Mouse (Mus musculus): ENCODE results near the gene Tpk1. TPM values are rescaled to one million over a fixed set of nuclear protein-coding genes. Genes with fewer than 3 reads are reported as not detected.

Tpk1 gene
- polyA plus RNA-seq, 1 experiment from 2014 or later = 6.8 TPM

GRCm38 (mm10) chr6:43373206-43373605 is 292.9 kb downstream of the Tpk1 start:
- Histone ChIP-seq H3K4me3 (replicated peaks) (no peak overlapping the region), H3K27me3 (no peaks in the 10 kb centered on the region), H3K9me3 (replicated peaks) (no peaks in the 10 kb centered on the region), H3K9ac (no peak overlapping the region), H3K36me3 (no peaks in the 10 kb centered on the region), H3K4me2 (no peak overlapping the region), H3K4me1 (replicated peaks) (no peaks in the 10 kb centered on the region), H3K27ac (no peak overlapping the region)
- ATAC-seq (ENCODE audit: low read depth) (no peak), DNase-seq (no peak)
- WGBS (ENCODE audit: insufficient replicate concordance) = 68% methylated on average over 5 of the region's 5 CpGs

GRCm38 (mm10) chr6:43367434-43367945 is 298.6 kb downstream of the Tpk1 start:
- Histone ChIP-seq H3K27me3 (no peaks in the 10 kb centered on the region), H3K4me3 (replicated peaks) (no peak overlapping the region), H3K4me2 (no peak overlapping the region), H3K9ac (no peak overlapping the region), H3K4me1 (replicated peaks) (no peaks in the 10 kb centered on the region), H3K9me3 (replicated peaks) (no peaks in the 10 kb centered on the region), H3K36me3 (no peaks in the 10 kb centered on the region), H3K27ac (no peak overlapping the region)
- WGBS (ENCODE audit: insufficient replicate concordance) = 39% methylated on average over 1 of the region's 1 CpGs
- no peak for ATAC-seq (ENCODE audit: low read depth)
- DNase-seq = no peak

DNA sequence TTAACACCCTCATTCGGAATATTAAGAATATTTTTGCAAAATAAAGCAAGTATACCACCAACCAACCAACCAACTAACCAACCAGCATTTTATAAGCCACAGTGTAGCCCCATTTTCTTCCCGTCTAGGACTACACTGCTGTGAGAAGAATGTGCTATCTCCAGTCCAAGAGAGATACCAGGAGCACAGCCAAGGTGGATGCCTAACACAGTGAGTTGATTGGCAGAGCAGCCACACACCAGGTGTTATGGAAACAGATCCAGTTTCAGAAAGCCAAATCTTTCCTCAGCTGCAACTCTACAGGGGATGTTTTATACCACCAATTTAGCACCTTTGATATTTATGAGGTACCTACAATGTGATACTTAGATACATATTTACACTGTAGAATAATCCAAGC is 299.1 kb downstream of the Tpk1 start:
- Histone ChIP-seq H3K27ac (no peak overlapping the region), H3K27me3 (no peaks in the 10 kb centered on the region), H3K9me3 (replicated peaks) (no peaks in the 10 kb centered on the region), H3K4me3 (replicated peaks) (no peak overlapping the region), H3K4me1 (replicated peaks) (no peaks in the 10 kb centered on the region), H3K4me2 (no peak overlapping the region), H3K9ac (no peak overlapping the region), H3K36me3 (no peaks in the 10 kb centered on the region)
- ATAC-seq (ENCODE audit: low read depth) (no peak), DNase-seq (no peak)
- WGBS (ENCODE audit: insufficient replicate concordance) = 56% methylated on average over 2 of the region's 2 CpGs

GRCm38 (mm10) chr6:43363917-43364316 is 302.2 kb downstream of the Tpk1 start:
- 72% methylated on average over 3 of the region's 3 CpGs for WGBS (ENCODE audit: insufficient replicate concordance)
- Histone ChIP-seq H3K4me3 (replicated peaks) (no peak overlapping the region), H3K27ac (no peak overlapping the region), H3K9ac (no peak overlapping the region), H3K27me3 (no peaks in the 10 kb centered on the region), H3K4me2 (no peak overlapping the region), H3K36me3 (no peaks in the 10 kb centered on the region), H3K9me3 (replicated peaks) (no peaks in the 10 kb centered on the region), H3K4me1 (replicated peaks) (no peaks in the 10 kb centered on the region)
- no peak for DNase-seq
- no peak for ATAC-seq (ENCODE audit: low read depth)

DNA sequence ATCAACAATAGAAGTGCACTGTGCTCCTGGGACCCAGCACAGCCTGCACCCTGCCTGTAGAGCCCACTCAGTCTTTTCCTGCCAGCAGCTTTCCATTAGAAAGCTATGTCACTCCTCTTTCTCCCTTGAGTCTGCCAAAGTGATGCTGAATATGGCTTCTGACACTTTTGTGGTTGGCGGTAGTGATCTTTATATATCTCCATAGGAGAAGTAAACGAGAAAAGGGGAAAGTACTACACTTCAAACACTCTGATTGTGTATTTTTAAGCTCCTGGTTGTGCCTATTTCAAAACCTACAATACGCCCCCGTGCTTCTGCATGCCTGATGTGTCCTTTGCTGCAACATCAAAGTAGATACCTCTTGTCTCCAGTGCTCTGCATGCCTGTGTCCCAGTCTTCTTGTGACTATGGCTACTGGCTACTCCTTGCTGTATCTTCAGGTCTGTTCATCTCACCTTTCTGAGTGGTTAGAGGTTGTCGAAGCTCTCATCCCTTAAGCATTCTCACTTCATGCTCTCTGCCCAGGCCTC is 302.7 kb downstream of the Tpk1 start:
- no peaks in the 10 kb centered on the region for H3K36me3 ChIP-seq
- H3K27ac ChIP-seq = no peak overlapping the region
- ATAC-seq (ENCODE audit: low read depth) = no peak
- H3K9me3 ChIP-seq (replicated peaks) = no peaks in the 10 kb centered on the region
- no peak overlapping the region for H3K9ac ChIP-seq
- H3K4me3 ChIP-seq (replicated peaks) = no peak overlapping the region
- DNase-seq = no peak
- 68% methylated on average over 5 of the region's 5 CpGs for WGBS (ENCODE audit: insufficient replicate concordance)
- H3K4me1 ChIP-seq (replicated peaks) = no peaks in the 10 kb centered on the region
- no peaks in the 10 kb centered on the region for H3K27me3 ChIP-seq
- no peak overlapping the region for H3K4me2 ChIP-seq

DNA sequence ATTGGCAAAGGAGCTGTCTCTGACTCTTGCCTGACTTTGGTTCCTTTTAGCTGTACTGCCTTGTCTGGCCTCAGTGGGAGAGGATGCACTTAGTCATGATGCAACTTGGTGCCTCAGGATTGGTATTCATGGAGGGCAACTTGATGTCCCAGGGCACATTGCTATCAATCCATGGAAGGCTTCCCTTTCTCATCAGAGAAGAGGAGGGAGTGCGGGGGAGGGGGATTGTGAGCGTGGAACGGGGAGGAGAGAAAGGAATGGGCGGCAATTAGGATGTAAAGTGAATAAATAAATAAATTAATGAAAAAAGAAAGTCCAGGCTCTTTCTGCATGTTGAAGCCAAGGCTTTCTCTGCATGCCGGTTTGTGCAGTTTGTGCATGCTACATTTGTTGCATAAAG is 304.8 kb downstream of the Tpk1 start:
- H3K9ac ChIP-seq = no peak overlapping the region
- ATAC-seq (ENCODE audit: low read depth) = no peak
- no peak overlapping the region for H3K4me2 ChIP-seq
- no peak for DNase-seq
- no peaks in the 10 kb centered on the region for H3K4me1 ChIP-seq (replicated peaks)
- H3K4me3 ChIP-seq (replicated peaks) = no peak overlapping the region
- no peaks in the 10 kb centered on the region for H3K27me3 ChIP-seq
- 68% methylated on average over 5 of the region's 5 CpGs for WGBS (ENCODE audit: insufficient replicate concordance)
- no peaks in the 10 kb centered on the region for H3K9me3 ChIP-seq (replicated peaks)
- no peaks in the 10 kb centered on the region for H3K36me3 ChIP-seq
- no peak overlapping the region for H3K27ac ChIP-seq

DNA sequence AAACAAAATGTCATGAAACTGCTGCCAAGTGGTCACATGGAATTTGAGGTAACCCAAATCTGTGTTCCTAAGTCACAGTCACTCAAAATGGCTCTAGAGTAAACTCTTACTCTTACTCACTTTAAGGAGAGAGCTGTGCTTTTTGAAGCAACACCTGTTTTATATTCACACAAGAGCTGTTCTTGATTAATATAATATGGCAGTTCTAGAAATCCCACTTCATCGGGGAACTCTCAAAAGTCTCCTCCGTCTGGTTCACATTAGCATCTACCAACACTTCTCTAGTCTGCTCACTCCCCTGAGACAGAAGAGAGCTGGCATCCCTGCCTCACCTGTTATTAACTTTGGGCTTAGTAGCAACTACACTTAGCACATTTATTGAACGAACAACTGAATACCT is 305.9 kb downstream of the Tpk1 start:
- Histone ChIP-seq H3K9me3 (replicated peaks) (no peaks in the 10 kb centered on the region), H3K36me3 (no peaks in the 10 kb centered on the region), H3K27ac (no peak overlapping the region), H3K9ac (no peak overlapping the region), H3K27me3 (no peaks in the 10 kb centered on the region), H3K4me3 (replicated peaks) (no peak overlapping the region), H3K4me2 (no peak overlapping the region), H3K4me1 (replicated peaks) (peaks cover 3% of the 10 kb centered on the region)
- no peak for DNase-seq
- 78% methylated on average over 3 of the region's 3 CpGs for WGBS (ENCODE audit: insufficient replicate concordance)
- ATAC-seq (ENCODE audit: low read depth) = no peak

- DNase-seq = peak; percentile 33
- peak overlapping the region; percentile 35 for H3K4me2 ChIP-seq
- no peaks in the 10 kb centered on the region for H3K9me3 ChIP-seq (replicated peaks)
- peaks cover 12% of the 10 kb centered on the region for H3K4me1 ChIP-seq (replicated peaks)
- peak; percentile 86 for ATAC-seq (ENCODE audit: low read depth)
- no peak overlapping the region for H3K27ac ChIP-seq
- WGBS (ENCODE audit: insufficient replicate concordance) = 28% methylated on average over 9 of the region's 9 CpGs
- H3K36me3 ChIP-seq = no peaks in the 10 kb centered on the region
- no peak overlapping the region for H3K4me3 ChIP-seq (replicated peaks)
- H3K9ac ChIP-seq = no peak overlapping the region
- no peaks in the 10 kb centered on the region for H3K27me3 ChIP-seq
Measured at GRCm38 (mm10) chr6:43354562-43355241, 311.4 kb downstream of the Tpk1 start.

GRCm38 (mm10) chr6:43353446-43353845 is 312.6 kb downstream of the Tpk1 start:
- Histone ChIP-seq H3K4me1 (replicated peaks) (peaks cover 12% of the 10 kb centered on the region), H3K9ac (no peak overlapping the region), H3K9me3 (replicated peaks) (no peaks in the 10 kb centered on the region), H3K4me2 (no peak overlapping the region), H3K27ac (no peak overlapping the region), H3K27me3 (no peaks in the 10 kb centered on the region), H3K4me3 (replicated peaks) (no peak overlapping the region), H3K36me3 (no peaks in the 10 kb centered on the region)
- no peak for ATAC-seq (ENCODE audit: low read depth)
- DNase-seq = no peak
- 82% methylated on average over 4 of the region's 4 CpGs for WGBS (ENCODE audit: insufficient replicate concordance)

DNA sequence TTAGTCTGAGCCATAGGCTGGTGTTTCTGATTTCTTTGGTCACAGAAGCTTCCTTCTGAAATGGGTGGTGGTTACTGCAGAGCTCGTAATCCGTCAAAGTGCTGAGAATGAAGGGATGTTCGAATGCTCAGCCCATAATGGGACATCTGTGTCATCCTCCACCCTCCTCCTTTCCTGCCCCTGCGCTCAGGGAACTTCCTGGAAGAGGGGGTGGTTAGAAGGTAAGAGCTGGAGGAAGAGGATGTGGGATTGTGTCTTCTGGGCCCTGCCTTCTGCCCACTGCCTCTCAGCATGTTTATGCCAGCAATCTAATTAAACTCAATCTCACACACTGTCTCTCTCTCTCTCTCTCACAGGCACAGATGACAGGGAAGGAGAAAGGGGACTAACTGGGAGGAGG is 317.0 kb downstream of the Tpk1 start:
- ATAC-seq (ENCODE audit: low read depth) = no peak
- no peak overlapping the region for H3K4me3 ChIP-seq (replicated peaks)

GRCm38 (mm10) chr6:43347637-43348036 is 318.4 kb downstream of the Tpk1 start:
- 84% methylated on average over 1 of the region's 1 CpGs for WGBS (ENCODE audit: insufficient replicate concordance)
- Histone ChIP-seq H3K4me2 (no peak overlapping the region), H3K4me1 (replicated peaks) (no peaks in the 10 kb centered on the region), H3K27ac (no peak overlapping the region), H3K27me3 (no peaks in the 10 kb centered on the region), H3K36me3 (no peaks in the 10 kb centered on the region), H3K4me3 (replicated peaks) (no peak overlapping the region), H3K9ac (no peak overlapping the region), H3K9me3 (replicated peaks) (no peaks in the 10 kb centered on the region)
- ATAC-seq (ENCODE audit: low read depth) (no peak), DNase-seq (no peak)

More for the DNA sequence above, 317.0 kb downstream of the Tpk1 start:
- Histone ChIP-seq H3K9ac (no peak overlapping the region), H3K9me3 (replicated peaks) (no peaks in the 10 kb centered on the region), H3K4me1 (replicated peaks) (no peaks in the 10 kb centered on the region), H3K27ac (no peak overlapping the region), H3K36me3 (no peaks in the 10 kb centered on the region), H3K4me2 (no peak overlapping the region), H3K27me3 (no peaks in the 10 kb centered on the region)
- no peak for DNase-seq
- 47% methylated on average over 4 of the region's 4 CpGs for WGBS (ENCODE audit: insufficient replicate concordance)

- no peaks in the 10 kb centered on the region for H3K9me3 ChIP-seq (replicated peaks)
- 53% methylated on average over 1 of the region's 1 CpGs for WGBS (ENCODE audit: insufficient replicate concordance)
- DNase-seq (no peak), ATAC-seq (ENCODE audit: low read depth) (no peak)
- H3K4me3 ChIP-seq (replicated peaks) = no peak overlapping the region
- no peak overlapping the region for H3K4me2 ChIP-seq
- H3K9ac ChIP-seq = no peak overlapping the region
- H3K27me3 ChIP-seq = no peaks in the 10 kb centered on the region
- H3K36me3 ChIP-seq = no peaks in the 10 kb centered on the region
- H3K27ac ChIP-seq = no peak overlapping the region
- H3K4me1 ChIP-seq (replicated peaks) = no peaks in the 10 kb centered on the region
Measured at GRCm38 (mm10) chr6:43343006-43343405, 323.1 kb downstream of the Tpk1 start.
